Mouse (Mus musculus): ENCODE measurements at regions not wholly inside any gene's neighbourhood (a gene's known extent, or its start where the extent isn't known, plus 50 kb on each side); places are given as distances from the start of the nearest gene placed in this dataset.

GRCm38 (mm10) chr9:50089916-50090315, 254.9 kb downstream of the Rpl10-ps3 start:
- no peaks in the 10 kb centered on the region for H3K9me3 ChIP-seq (replicated peaks; ENCODE audit: insufficient read depth, low read length)
- no peak overlapping the region for H3K27ac ChIP-seq (ENCODE audit: control insufficient read depth, low read depth, low read length)
- no peaks in the 10 kb centered on the region for H3K79me2 ChIP-seq (ENCODE audit: control insufficient read depth, insufficient read depth, low read length, poor library complexity)
- H3K9ac ChIP-seq (ENCODE audit: control insufficient read depth, low read depth, low read length, poor library complexity, severe bottlenecking): no peak overlapping the region
- H3K27me3 ChIP-seq (ENCODE audit: control insufficient read depth in 1 of 2, insufficient read depth in 2 of 2, low read length in 2 of 2): no peaks in the 10 kb centered on the region
- no peak overlapping the region for H3K4me3 ChIP-seq (ENCODE audit: control insufficient read depth in 1 of 2, insufficient read depth in 1 of 2, low read depth in 2 of 2, low read length in 2 of 2)
- TF ChIP-seq USF1 (IDR thresholded peaks at IDR 0.05; ENCODE audit: low read depth, low read length) (peak; percentile 79), RCOR1 (IDR thresholded peaks at IDR 0.05; ENCODE audit: low read depth, low read length) (no peak), TCF12 (IDR thresholded peaks at IDR 0.05; ENCODE audit: low read depth, low read length) (no peak), GABPA (IDR thresholded peaks at IDR 0.05; ENCODE audit: low read depth, low read length) (no peak), SIN3A (IDR thresholded peaks at IDR 0.05; ENCODE audit: low read length) (no peak)
- no peak for DNase-seq (ENCODE audit: low read depth, low spot score)
- H3K4me1 ChIP-seq (ENCODE audit: control insufficient read depth in 1 of 2, insufficient read depth in 2 of 2, low read length in 2 of 2): no peaks in the 10 kb centered on the region
- no peaks in the 10 kb centered on the region for H3K36me3 ChIP-seq (ENCODE audit: control insufficient read depth in 1 of 2, insufficient read depth in 2 of 2, low read length in 2 of 2)

DNA sequence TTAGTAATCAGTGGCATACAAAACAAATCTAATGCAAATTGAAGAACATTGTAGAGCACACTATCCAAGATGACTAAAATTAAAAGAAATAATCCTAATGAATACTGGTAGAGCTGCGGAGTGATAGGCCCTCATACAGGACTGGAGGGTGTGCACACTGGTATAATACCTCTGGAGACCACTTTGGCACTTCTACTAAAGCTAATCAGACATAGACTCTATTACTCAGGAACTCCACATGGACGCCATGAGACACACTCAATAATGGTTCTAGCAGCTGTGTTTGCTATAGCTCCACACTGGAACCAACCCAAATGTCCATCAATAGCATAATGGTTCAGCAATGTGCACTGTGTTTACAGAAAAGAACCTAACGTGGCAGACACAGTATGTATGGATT, 264.6 kb downstream of the Rpl10-ps3 start:
- no peak for TF ChIP-seq MYB (IDR thresholded peaks at IDR 0.05; ENCODE audit: low read depth, low read length)
- no peak for TF ChIP-seq ELF1 (IDR thresholded peaks at IDR 0.05; ENCODE audit: low read depth, low read length)
- no peak for TF ChIP-seq CTCF (IDR thresholded peaks at IDR 0.05 in 2 of 3, conservative IDR thresholded peaks at IDR 0.05 in 1 of 3; ENCODE audit: control insufficient read depth in 1 of 3, insufficient read depth in 1 of 3, low read depth in 2 of 3, low read length in 3 of 3, poor library complexity in 1 of 3, severe bottlenecking in 1 of 3)
- no peak for TF ChIP-seq BHLHE40 (IDR thresholded peaks at IDR 0.05; ENCODE audit: borderline replicate concordance, low read depth, low read length)
- TF ChIP-seq TBP (IDR thresholded peaks at IDR 0.05; ENCODE audit: low read depth, low read length): no peak
- no peak for TF ChIP-seq MAFK (IDR thresholded peaks at IDR 0.05; ENCODE audit: borderline replicate concordance, low read depth, low read length)
- no peak for TF ChIP-seq EP300 (IDR thresholded peaks at IDR 0.05; ENCODE audit: low read depth in 1 of 2, low read length in 2 of 2)
- no peak for TF ChIP-seq NELFE (IDR thresholded peaks at IDR 0.05; ENCODE audit: low read depth, low read length)
- TF ChIP-seq SMC3 (IDR thresholded peaks at IDR 0.05; ENCODE audit: low read depth, low read length): no peak
- TF ChIP-seq GABPA (IDR thresholded peaks at IDR 0.05; ENCODE audit: low read depth, low read length): no peak
- no peak for TF ChIP-seq MYC (IDR thresholded peaks at IDR 0.05; ENCODE audit: low read depth, low read length)
- no peak for TF ChIP-seq RCOR1 (IDR thresholded peaks at IDR 0.05; ENCODE audit: low read depth, low read length)
- no peak for TF ChIP-seq POLR2A (IDR thresholded peaks at IDR 0.05; ENCODE audit: control insufficient read depth in 1 of 2, insufficient read depth in 1 of 2, low read depth in 1 of 2, low read length in 2 of 2, poor library complexity in 1 of 2)
- Histone ChIP-seq H3K4me3 (ENCODE audit: control insufficient read depth in 1 of 2, insufficient read depth in 1 of 2, low read depth in 2 of 2, low read length in 2 of 2) (no peak overlapping the region), H3K27ac (ENCODE audit: control insufficient read depth, low read depth, low read length) (no peak overlapping the region), H3K79me2 (ENCODE audit: control insufficient read depth, insufficient read depth, low read length, poor library complexity) (no peaks in the 10 kb centered on the region), H3K4me1 (ENCODE audit: control insufficient read depth in 1 of 2, insufficient read depth in 2 of 2, low read length in 2 of 2) (no peaks in the 10 kb centered on the region), H3K9me3 (replicated peaks; ENCODE audit: insufficient read depth, low read length) (no peaks in the 10 kb centered on the region), H3K9ac (ENCODE audit: control insufficient read depth, low read depth, low read length, poor library complexity, severe bottlenecking) (no peak overlapping the region), H3K36me3 (ENCODE audit: control insufficient read depth in 1 of 2, insufficient read depth in 2 of 2, low read length in 2 of 2) (no peaks in the 10 kb centered on the region), H3K27me3 (ENCODE audit: control insufficient read depth in 1 of 2, insufficient read depth in 2 of 2, low read length in 2 of 2) (no peaks in the 10 kb centered on the region; a peak in 1 of 4 replicates)
- no peak for DNase-seq (ENCODE audit: low read depth, low spot score)

DNA sequence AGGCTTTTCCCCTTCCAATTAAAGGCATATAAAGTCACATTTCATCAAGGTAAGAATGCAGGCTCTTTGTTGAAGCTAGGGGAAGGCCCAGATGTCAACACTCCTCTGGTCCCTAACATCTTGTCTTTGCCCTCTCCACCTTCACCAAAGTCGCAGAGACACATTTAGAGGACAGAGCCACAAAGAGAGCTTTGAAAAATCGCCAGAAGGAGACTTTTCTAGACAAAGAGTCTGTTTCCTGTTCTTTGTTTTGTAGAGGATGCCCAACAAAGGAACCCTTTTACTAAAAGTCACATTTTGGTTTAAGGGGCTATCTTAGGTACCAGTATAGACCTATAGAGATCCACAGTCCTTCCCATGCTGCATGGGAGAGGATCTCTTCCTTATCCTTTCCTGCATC, 269.9 kb upstream of the Ncam1 start:
- TF ChIP-seq EP300 (IDR thresholded peaks at IDR 0.05; ENCODE audit: low read depth in 1 of 2, low read length in 2 of 2): no peak
- TF ChIP-seq MAZ (IDR thresholded peaks at IDR 0.05; ENCODE audit: low read depth, low read length): no peak
- no peak for TF ChIP-seq TBP (IDR thresholded peaks at IDR 0.05; ENCODE audit: low read depth, low read length)
- no peak for TF ChIP-seq CHD1 (IDR thresholded peaks at IDR 0.05; ENCODE audit: low read depth, low read length)
- TF ChIP-seq BHLHE40 (IDR thresholded peaks at IDR 0.05; ENCODE audit: borderline replicate concordance, low read depth, low read length): no peak
- Histone ChIP-seq H3K9me3 (replicated peaks; ENCODE audit: insufficient read depth, low read length) (no peaks in the 10 kb centered on the region), H3K79me2 (ENCODE audit: control insufficient read depth, insufficient read depth, low read length, poor library complexity) (no peaks in the 10 kb centered on the region), H3K27me3 (ENCODE audit: control insufficient read depth in 1 of 2, insufficient read depth in 2 of 2, low read length in 2 of 2) (no peaks in the 10 kb centered on the region; a peak in 2 of 4 replicates), H3K36me3 (ENCODE audit: control insufficient read depth in 1 of 2, insufficient read depth in 2 of 2, low read length in 2 of 2) (no peaks in the 10 kb centered on the region), H3K4me3 (ENCODE audit: control insufficient read depth in 1 of 2, insufficient read depth in 1 of 2, low read depth in 2 of 2, low read length in 2 of 2) (no peak overlapping the region), H3K4me1 (ENCODE audit: control insufficient read depth in 1 of 2, insufficient read depth in 2 of 2, low read length in 2 of 2) (no peaks in the 10 kb centered on the region), H3K27ac (ENCODE audit: control insufficient read depth, low read depth, low read length) (no peak overlapping the region), H3K9ac (ENCODE audit: control insufficient read depth, low read depth, low read length, poor library complexity, severe bottlenecking) (no peak overlapping the region)
- DNase-seq (ENCODE audit: low read depth, low spot score): no peak

Data from MEL (cell line).